Mouse (Mus musculus): ENCODE results near the gene Hmgn5. TPM values are rescaled to one million over a fixed set of nuclear protein-coding genes. Genes with fewer than 3 reads are reported as not detected.
A peak's percentile ranks its signal among the peaks of the same experiment; 100 is the strongest.

Hmgn5 gene
- total RNA-seq (2018; cell fraction: chromatin; rRNA removed), result 1 to 10 TPM in 25 of 26 experiments, under 1 TPM in 1; 0.58 to 7.3 (median 2.6) TPM
- 10 to 100 TPM in 10 of 26 experiments, 1 to 10 TPM in 16; 8.1 to 13.7 (median 9.6) TPM for total RNA-seq (2018; cell fraction: cytosol; rRNA removed)
- total RNA-seq (2018; cell fraction: nucleus; rRNA removed), result 10 to 100 TPM in 4 of 26 experiments, 1 to 10 TPM in 22; 3.4 to 15.7 (median 7.0) TPM
- 10.2 to 23.6 TPM (median 11.8 TPM) in 3 replicates for polyA plus RNA-seq (2018)

GRCm38 (mm10) chrX:109013283-109013682, at the start of gene Hmgn5:
Gene Hmgn5, minus strand, starts transcription at chrX:109013404.
- 26% methylated on average over 25 of the region's 25 CpGs for WGBS (ENCODE audit: missing documents)
- no peaks in the 10 kb centered on the region for H3K36me3 ChIP-seq (ENCODE audit: inconsistent target)
- peak within 1 kb of the TSS; percentile 51 for H3K4me3 ChIP-seq (ENCODE audit: inconsistent target)
- H3K27ac ChIP-seq, result peak within 1 kb of the TSS; percentile 37
- H3K79me2 ChIP-seq (ENCODE audit: inconsistent target), result no peaks in the 10 kb centered on the region

GRCm38 (mm10) chrX:109047773-109048172, 34.6 kb upstream of the Hmgn5 start:
- 80% methylated on average over 1 of the region's 1 CpGs for WGBS (ENCODE audit: missing documents)
- H3K36me3 ChIP-seq (ENCODE audit: inconsistent target), result no peaks in the 10 kb centered on the region
- no peaks in the 10 kb centered on the region for H3K79me2 ChIP-seq (ENCODE audit: inconsistent target)
- no peak overlapping the region for H3K4me3 ChIP-seq (ENCODE audit: inconsistent target)
- H3K27ac ChIP-seq, result no peak overlapping the region

- H3K27ac ChIP-seq, result no peak overlapping the region
- WGBS (ENCODE audit: missing documents), result 33% methylated on average over 1 of the region's 1 CpGs
- no peaks in the 10 kb centered on the region for H3K79me2 ChIP-seq (ENCODE audit: inconsistent target)
- no peaks in the 10 kb centered on the region for H3K36me3 ChIP-seq (ENCODE audit: inconsistent target)
- no peak overlapping the region for H3K4me3 ChIP-seq (ENCODE audit: inconsistent target)
These were observed 13.0 kb upstream of the Hmgn5 start for GRCm38 (mm10) chrX:109026224-109026623.

GRCm38 (mm10) chrX:109020858-109021257, 7.7 kb upstream of the Hmgn5 start:
- 63% methylated on average over 2 of the region's 2 CpGs for WGBS (ENCODE audit: missing documents)
- Histone ChIP-seq H3K4me3 (ENCODE audit: inconsistent target) (no peak overlapping the region), H3K36me3 (ENCODE audit: inconsistent target) (no peaks in the 10 kb centered on the region)

GRCm38 (mm10) chrX:109014166-109014565, 962 bp upstream of the Hmgn5 start:
- H3K79me2 ChIP-seq (ENCODE audit: inconsistent target), result no peaks in the 10 kb centered on the region
- peak overlapping the region; percentile 51 for H3K4me3 ChIP-seq (ENCODE audit: inconsistent target)
- H3K27ac ChIP-seq, result no peak overlapping the region
- WGBS (ENCODE audit: missing documents), result 37% methylated on average over 4 of the region's 4 CpGs
- H3K36me3 ChIP-seq (ENCODE audit: inconsistent target), result no peaks in the 10 kb centered on the region

More at GRCm38 (mm10) chrX:109020858-109021257, 7.7 kb upstream of the Hmgn5 start:
- Histone ChIP-seq H3K27ac (no peak overlapping the region), H3K79me2 (ENCODE audit: inconsistent target) (no peaks in the 10 kb centered on the region)

GRCm38 (mm10) chrX:109013686-109014085, 482 bp upstream of the Hmgn5 start:
- Histone ChIP-seq H3K27ac (peak overlapping the region; percentile 37; the same call in 1 of the 2 replicates), H3K79me2 (ENCODE audit: inconsistent target) (no peaks in the 10 kb centered on the region), H3K36me3 (ENCODE audit: inconsistent target) (no peaks in the 10 kb centered on the region), H3K4me3 (ENCODE audit: inconsistent target) (peak overlapping the region; percentile 51)
- WGBS (ENCODE audit: missing documents), result 40% methylated on average over 13 of the region's 17 CpGs

GRCm38 (mm10) chrX:109012371-109013031, 703 bp downstream of the Hmgn5 start:
- H3K27ac ChIP-seq, result peak overlapping the region; percentile 22
- 35% methylated on average over 21 of the region's 23 CpGs for WGBS (ENCODE audit: missing documents)
- H3K79me2 ChIP-seq (ENCODE audit: inconsistent target), result no peaks in the 10 kb centered on the region
- H3K36me3 ChIP-seq (ENCODE audit: inconsistent target), result no peaks in the 10 kb centered on the region
- peak overlapping the region; percentile 51 for H3K4me3 ChIP-seq (ENCODE audit: inconsistent target)

- Histone ChIP-seq H3K27ac (peak overlapping the region; percentile 22; the same call in 1 of the 2 replicates), H3K36me3 (ENCODE audit: inconsistent target) (no peaks in the 10 kb centered on the region), H3K79me2 (ENCODE audit: inconsistent target) (no peaks in the 10 kb centered on the region), H3K4me3 (ENCODE audit: inconsistent target) (peak overlapping the region; percentile 51)
- 30% methylated on average over 13 of the region's 13 CpGs for WGBS (ENCODE audit: missing documents)
These were observed 1.5 kb downstream of the Hmgn5 start for GRCm38 (mm10) chrX:109011611-109012185.

GRCm38 (mm10) chrX:109001277-109001676, 11.9 kb downstream of the Hmgn5 start:
- H3K36me3 ChIP-seq (ENCODE audit: inconsistent target), result no peaks in the 10 kb centered on the region
- no peak overlapping the region for H3K27ac ChIP-seq
- H3K4me3 ChIP-seq (ENCODE audit: inconsistent target), result no peak overlapping the region
- H3K79me2 ChIP-seq (ENCODE audit: inconsistent target), result no peaks in the 10 kb centered on the region
- 85% methylated on average over 4 of the region's 4 CpGs for WGBS (ENCODE audit: missing documents)

Other genes with a start within 250 kb of the Hmgn5 start
- 2.9 to 4.5 TPM (median 4.0 TPM) in 3 replicates for gene Brwd3, start 179.0 kb downstream of the Hmgn5 start, polyA plus RNA-seq (2018)
- 230 to 315 TPM (median 246 TPM) in 3 replicates for gene Sh3bgrl, start 82.0 kb upstream of the Hmgn5 start, polyA plus RNA-seq (2018)
- 14.7 to 27.0 TPM (median 21.4 TPM) in 3 replicates for gene Gm6377, start 183.4 kb upstream of the Hmgn5 start, polyA plus RNA-seq (2018)